Mouse (Mus musculus) left cerebral cortex, adult 18-20 months (tissue): ENCODE results near the gene Myl6. TPM values are rescaled to one million over a fixed set of nuclear protein-coding genes. Genes with fewer than 3 reads are reported as not detected.

Experiments
- microRNA-seq, 2 experiments: library from miRNA; unstranded; fragments of <30 nt; microRNA quantifications; one replicate each; pipeline ENCODE4 v1.2.0; 2021
- total RNA-seq, 2 experiments: library from RNA; stranded (reverse); gene quantifications; 2 replicates each; pipeline ENCODE4 v1.2.3; 2021

Myl6 gene
- total RNA-seq, 2 experiments from 2014 or later, result 576 to 616 TPM

Small RNA genes within 50 kb of the gene (microRNA-seq; reads per million reads assigned to microRNA genes)
- 0 reads per million in 2 experiments for gene Mir6916
- 0.99 to 2.5 reads per million in 2 experiments for gene Mir8105

Other genes starting within 250 kb of the Myl6 start
- gene Apon, start 240.0 kb downstream of the Myl6 start, total RNA-seq, result not detected
- not detected for gene Apof, start 225.5 kb downstream of the Myl6 start, total RNA-seq
- 10 to 100 TPM; 28.2 to 29.9 TPM for gene Stat2, start 223.6 kb downstream of the Myl6 start, total RNA-seq
- not detected for gene Il23a, start 195.4 kb downstream of the Myl6 start, total RNA-seq
- gene Pan2, start 190.8 kb downstream of the Myl6 start, total RNA-seq, result 10 to 100 TPM; 12.7 to 15.2 TPM
- 10 to 100 TPM; 65.8 to 68.7 TPM for gene Cnpy2, start 171.7 kb downstream of the Myl6 start, total RNA-seq
- 100 to 1,000 TPM; 222 to 232 TPM for gene Cs, start 156.4 kb downstream of the Myl6 start, total RNA-seq
- gene Coq10a, start 125.1 kb downstream of the Myl6 start, total RNA-seq, result 10 to 100 TPM; 58.5 to 60.4 TPM
- 10 to 100 TPM; 51.0 to 52.2 TPM for gene Ankrd52, start 117.0 kb downstream of the Myl6 start, total RNA-seq
- gene Slc39a5, start 92.9 kb downstream of the Myl6 start, total RNA-seq, result not detected
- 10 to 100 TPM; 81.2 to 85.5 TPM for gene Nabp2, start 82.7 kb downstream of the Myl6 start, total RNA-seq
- 10 to 100 TPM; 78.9 to 81.5 TPM for gene Rnf41, start 82.5 kb downstream of the Myl6 start, total RNA-seq
- 100 to 1,000 TPM; 265 to 267 TPM for gene Smarcc2, start 34.9 kb downstream of the Myl6 start, total RNA-seq
- gene Myl6b, start 4.5 kb upstream of the Myl6 start, total RNA-seq, result 10 to 100 TPM; 31.5 to 34.9 TPM
- gene Esyt1, start 31.7 kb upstream of the Myl6 start, total RNA-seq, result 10 to 100 TPM; 13.1 to 13.2 TPM
- 10 to 100 TPM; 15.9 to 20.7 TPM for gene Zc3h10, start 53.6 kb upstream of the Myl6 start, total RNA-seq
- gene Rpl41, start 55.2 kb upstream of the Myl6 start, total RNA-seq, result 1,000 to 10,000 TPM; 1,493 to 1,582 TPM
- 10 to 100 TPM; 58.3 TPM for gene Pa2g4, start 71.8 kb upstream of the Myl6 start, total RNA-seq
- gene Erbb3, start 95.5 kb upstream of the Myl6 start, total RNA-seq, result 1 to 10 TPM; 5.1 to 5.2 TPM
- 100 to 1,000 TPM; 232 to 257 TPM for gene Rps26, start 132.6 kb upstream of the Myl6 start, total RNA-seq
- 10 to 100 TPM; 12.8 to 17.6 TPM for gene Ikzf4, start 151.8 kb upstream of the Myl6 start, total RNA-seq
- 10 to 100 TPM; 12.2 to 12.4 TPM for gene Suox, start 179.9 kb upstream of the Myl6 start, total RNA-seq
- gene Rab5b, start 202.1 kb upstream of the Myl6 start, total RNA-seq, result 100 to 1,000 TPM; 131 to 136 TPM
- gene Pmel, start 210.1 kb upstream of the Myl6 start, total RNA-seq, result under 1 TPM; 0.54 to 0.88 TPM
- gene Cdk2, start 210.9 kb upstream of the Myl6 start, total RNA-seq, result 1 to 10 TPM; 1.4 to 2.6 TPM